Mouse (Mus musculus) forebrain, embryonic 11.5 days (tissue): ENCODE measurements around the gene Ppp2r1b. TPM values are rescaled to one million over a fixed set of nuclear protein-coding genes. Genes with fewer than 3 reads are reported as not detected.

ENCODE experiments used
- ATAC-seq: fragments of 200-750 bp; cut with Nextera tagmentation; replicated peaks from 2 replicates; pipeline ENCODE4 v1.8.0; 2017; ENCODE audit warnings: moderate TSS enrichment; ENCODE audit not compliant: low FRiP score
- DNase-seq: peaks from one replicate; pipeline ENCODE4 v3.0.0-alpha.2; 2017; ENCODE audit warnings: low spot score
- H3K27ac ChIP-seq: fragments of 300-500 bp; sonication (generic); 2 replicates; pipeline ENCODE4 v1.5.1; 2014; ENCODE audit warnings: low read depth, low read length
- H3K27me3 ChIP-seq: fragments of 300-500 bp; sonication (generic); 2 replicates; pipeline ENCODE4 v1.6.1; 2014; ENCODE audit warnings: mild to moderate bottlenecking, low read length, mixed read lengths; ENCODE audit not compliant: control insufficient read depth, insufficient read depth
- H3K36me3 ChIP-seq: fragments of 300-500 bp; sonication (generic); 2 replicates; pipeline ENCODE4 v1.6.1; 2014; ENCODE audit warnings: mild to moderate bottlenecking, low read length, moderate library complexity, mixed read lengths; ENCODE audit not compliant: control insufficient read depth, insufficient read depth
- H3K4me1 ChIP-seq: fragments of 300-500 bp; sonication (generic); replicated peaks from 2 replicates; pipeline ENCODE4 v1.6.1; 2014; ENCODE audit warnings: low read length, mixed read lengths; ENCODE audit not compliant: control insufficient read depth, insufficient read depth
- H3K4me2 ChIP-seq: fragments of 300-500 bp; sonication (generic); 2 replicates; pipeline ENCODE4 v1.6.1; 2014; ENCODE audit warnings: low read depth, mild to moderate bottlenecking, low read length, moderate library complexity, mixed read lengths; ENCODE audit not compliant: severe bottlenecking
- H3K4me3 ChIP-seq: fragments of 300-500 bp; sonication (generic); 2 replicates; pipeline ENCODE4 v1.5.1; 2014; ENCODE audit warnings: low read depth, low read length
- H3K9ac ChIP-seq: fragments of 300-500 bp; sonication (generic); 2 replicates; pipeline ENCODE4 v1.6.1; 2014; ENCODE audit warnings: low read length
- H3K9me3 ChIP-seq: fragments of 300-500 bp; sonication (generic); 2 replicates; pipeline ENCODE4 v1.6.1; 2016; ENCODE audit warnings: low read length, mixed read lengths; ENCODE audit not compliant: control insufficient read depth
- WGBS: fragments of 180-500 bp; shearing (Covaris S2); extraction: QIAGEN DNeasy Blood & Tissue Kit; methylation state at CpG from one replicate; pipeline ENCODE4 v1.1.7; 2014; 5-methylcytosine and 5-hydroxymethylcytosine counted together
- polyA plus RNA-seq: library from polyadenylated mRNA; unstranded; fragments of >200 nt; fragmentation: Nextera tagmentation; extraction: Ambion mirVana; gene quantifications from 2 replicates; pipeline ENCODE4 v1.2.1, GENCODE M21; 2014

Ppp2r1b gene
- polyA plus RNA-seq, 1 experiment from 2014 or later, result 132 TPM

DNA sequence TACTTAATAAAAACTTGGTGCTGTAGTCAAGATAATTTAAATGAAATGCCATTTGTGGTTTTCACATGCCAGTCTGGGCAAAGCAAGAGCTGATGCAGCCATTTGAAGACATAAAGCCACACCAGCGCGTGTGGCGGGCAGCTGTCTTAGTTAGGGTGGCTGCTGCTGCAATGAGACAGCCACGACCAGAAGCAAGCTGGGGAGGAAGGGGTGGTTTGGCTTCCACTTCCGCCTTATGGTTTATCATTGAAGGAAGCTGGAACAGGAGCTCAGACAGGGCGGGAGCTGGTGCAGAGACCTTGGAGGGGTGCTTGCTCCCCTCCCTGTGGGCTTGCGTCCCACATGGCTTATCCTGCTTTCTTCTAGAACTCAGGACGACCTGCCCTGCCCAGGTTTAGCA is 20.7 kb downstream of the Ppp2r1b start:
- 87% methylated on average over 8 of the region's 8 CpGs for WGBS

GRCm38 (mm10) chr9:50867015-50867414 is 21.9 kb downstream of the Ppp2r1b start:
- Histone ChIP-seq H3K27me3 (no peaks in the 10 kb centered on the region), H3K4me3 (no peak overlapping the region), H3K4me1 (no peaks in the 10 kb centered on the region), H3K27ac (no peak overlapping the region), H3K9me3 (no peaks in the 10 kb centered on the region), H3K9ac (no peak overlapping the region), H3K4me2 (no peak overlapping the region), H3K36me3 (peaks cover 7% of the 10 kb centered on the region)
- 94% methylated on average over 6 of the region's 6 CpGs for WGBS
- ATAC-seq (no peak), DNase-seq (no peak)

More for the DNA sequence above, 20.7 kb downstream of the Ppp2r1b start:
- DNase-seq (no peak), ATAC-seq (no peak)
- Histone ChIP-seq H3K4me3 (no peak overlapping the region), H3K4me1 (no peaks in the 10 kb centered on the region), H3K27me3 (no peaks in the 10 kb centered on the region), H3K4me2 (no peak overlapping the region), H3K36me3 (peaks cover 14% of the 10 kb centered on the region), H3K9ac (no peak overlapping the region), H3K9me3 (no peaks in the 10 kb centered on the region), H3K27ac (no peak overlapping the region)

DNA sequence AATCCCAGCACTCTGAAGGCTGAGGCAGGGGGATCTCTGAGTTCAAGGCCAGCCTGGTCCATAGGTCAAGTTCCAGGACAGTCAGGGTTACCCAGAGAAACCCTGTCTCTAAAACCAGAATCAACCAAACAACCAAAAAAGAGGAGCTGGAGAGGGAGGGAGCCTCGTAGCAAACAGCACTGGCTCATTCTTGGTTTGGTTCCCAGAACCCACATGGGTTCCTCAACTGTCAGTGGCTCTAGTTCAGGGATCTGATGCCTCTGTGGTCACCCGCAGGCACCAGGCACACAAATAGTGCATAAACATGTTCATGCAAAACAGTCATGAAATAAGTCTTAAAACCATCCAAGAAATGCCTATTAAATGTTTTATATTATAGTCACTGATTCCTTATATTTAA is 23.1 kb downstream of the Ppp2r1b start:
- ATAC-seq, result no peak
- H3K4me3 ChIP-seq, result no peak overlapping the region
- H3K36me3 ChIP-seq, result peaks cover 7% of the 10 kb centered on the region; the same call in 1 of the 2 replicates
- H3K27me3 ChIP-seq, result no peaks in the 10 kb centered on the region
- H3K9ac ChIP-seq, result no peak overlapping the region
- no peak overlapping the region for H3K4me2 ChIP-seq
- H3K4me1 ChIP-seq, result no peaks in the 10 kb centered on the region
- 88% methylated on average over 2 of the region's 2 CpGs for WGBS
- H3K9me3 ChIP-seq, result no peaks in the 10 kb centered on the region
- DNase-seq, result no peak
- H3K27ac ChIP-seq, result no peak overlapping the region

DNA sequence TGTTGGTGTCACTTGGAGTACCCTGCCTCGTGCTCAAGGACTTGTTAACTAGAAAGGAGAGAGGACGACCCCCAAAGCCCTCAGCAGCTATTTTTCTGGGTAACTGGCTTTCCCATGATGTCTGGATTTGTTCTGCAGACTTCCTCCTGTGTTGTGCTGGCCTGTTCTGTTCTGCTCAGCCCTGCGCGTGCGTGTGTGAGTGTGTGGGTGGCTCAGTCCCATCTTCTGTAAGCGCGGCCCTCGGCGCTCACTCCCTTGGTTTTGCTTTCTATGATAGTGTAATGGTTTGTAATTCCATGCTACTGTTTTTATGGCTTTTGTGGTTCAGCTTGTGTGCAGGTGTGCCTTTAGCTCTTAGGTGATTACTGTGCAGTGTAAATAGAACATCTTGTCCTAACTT is 28.1 kb downstream of the Ppp2r1b start:
- H3K4me1 ChIP-seq, result no peaks in the 10 kb centered on the region
- ATAC-seq (no peak), DNase-seq (no peak)
- H3K36me3 ChIP-seq, result peaks cover 8% of the 10 kb centered on the region; the same call in 1 of the 2 replicates
- H3K27me3 ChIP-seq, result no peaks in the 10 kb centered on the region
- H3K9me3 ChIP-seq, result no peaks in the 10 kb centered on the region
- 94% methylated on average over 9 of the region's 9 CpGs for WGBS
- H3K9ac ChIP-seq, result no peak overlapping the region
- no peak overlapping the region for H3K27ac ChIP-seq
- H3K4me3 ChIP-seq, result no peak overlapping the region
- no peak overlapping the region for H3K4me2 ChIP-seq

DNA sequence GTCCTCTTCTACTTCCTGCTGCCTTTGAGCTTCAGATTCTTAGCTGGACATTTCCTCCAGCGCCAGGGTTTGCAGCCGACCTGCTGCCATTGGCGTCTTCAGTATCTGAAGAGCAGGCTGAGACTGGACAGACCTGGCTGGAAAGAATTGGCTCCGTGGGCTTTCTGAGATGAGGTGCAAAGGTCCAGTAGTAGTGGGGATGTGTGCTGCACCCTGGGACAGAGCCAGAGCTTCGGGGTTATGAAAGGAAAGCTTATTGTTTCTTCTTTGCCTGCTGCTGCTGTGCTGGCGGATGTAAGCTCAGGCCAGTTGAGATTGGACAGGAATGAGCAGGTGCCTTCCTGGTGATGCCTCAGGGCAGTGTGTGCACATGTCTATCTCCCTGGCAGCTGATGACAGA is 28.9 kb downstream of the Ppp2r1b start:
- no peak for ATAC-seq
- Histone ChIP-seq H3K4me3 (no peak overlapping the region), H3K36me3 (peaks cover 8% of the 10 kb centered on the region; the same call in 1 of the 2 replicates), H3K27me3 (no peaks in the 10 kb centered on the region), H3K9ac (no peak overlapping the region), H3K4me1 (no peaks in the 10 kb centered on the region), H3K9me3 (no peaks in the 10 kb centered on the region), H3K27ac (no peak overlapping the region), H3K4me2 (no peak overlapping the region)
- no peak for DNase-seq
- WGBS, result 91% methylated on average over 6 of the region's 6 CpGs

- H3K36me3 ChIP-seq, result peaks cover 5% of the 10 kb centered on the region; the same call in 1 of the 2 replicates
- H3K9ac ChIP-seq, result no peak overlapping the region
- ATAC-seq (no peak), DNase-seq (no peak)
- no peak overlapping the region for H3K27ac ChIP-seq
- no peak overlapping the region for H3K4me3 ChIP-seq
- no peaks in the 10 kb centered on the region for H3K9me3 ChIP-seq
- WGBS, result 94% methylated on average over 4 of the region's 4 CpGs
- no peaks in the 10 kb centered on the region for H3K4me1 ChIP-seq
- H3K4me2 ChIP-seq, result no peak overlapping the region
- no peaks in the 10 kb centered on the region for H3K27me3 ChIP-seq
Observed at GRCm38 (mm10) chr9:50875470-50875869, 30.4 kb downstream of the Ppp2r1b start.

GRCm38 (mm10) chr9:50876287-50876686 is 31.2 kb downstream of the Ppp2r1b start:
- no peak for DNase-seq
- no peaks in the 10 kb centered on the region for H3K27me3 ChIP-seq
- no peak overlapping the region for H3K9ac ChIP-seq
- no peak overlapping the region for H3K4me3 ChIP-seq
- ATAC-seq, result no peak
- no peaks in the 10 kb centered on the region for H3K4me1 ChIP-seq
- H3K36me3 ChIP-seq, result peaks cover 5% of the 10 kb centered on the region; the same call in 1 of the 2 replicates
- no peak overlapping the region for H3K4me2 ChIP-seq
- no peak overlapping the region for H3K27ac ChIP-seq
- H3K9me3 ChIP-seq, result no peaks in the 10 kb centered on the region
- 94% methylated on average over 3 of the region's 3 CpGs for WGBS

DNA sequence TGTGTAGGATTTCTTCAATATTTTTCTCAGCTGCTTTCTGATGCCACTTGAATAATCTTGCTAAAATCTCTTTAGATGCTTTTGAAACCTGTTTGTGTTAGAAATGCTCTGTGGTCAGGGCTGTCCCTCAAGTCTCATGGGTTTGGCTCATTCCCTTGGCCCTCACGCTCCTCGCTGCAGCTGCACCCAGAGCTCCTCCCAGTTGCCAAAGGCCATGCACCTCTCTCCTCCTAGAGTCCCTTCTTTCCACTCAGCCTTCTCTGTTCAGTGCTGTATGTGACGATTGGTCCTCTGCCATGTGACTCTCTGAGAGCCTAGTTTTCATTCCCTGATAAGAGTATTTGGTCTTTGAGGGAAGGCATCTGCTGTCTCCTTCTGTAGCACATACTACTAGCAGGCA is 32.3 kb downstream of the Ppp2r1b start:
- H3K9me3 ChIP-seq, result no peaks in the 10 kb centered on the region
- WGBS, result 92% methylated on average over 3 of the region's 3 CpGs
- H3K36me3 ChIP-seq, result peaks cover 6% of the 10 kb centered on the region; the same call in 1 of the 2 replicates
- no peak overlapping the region for H3K27ac ChIP-seq
- no peak for ATAC-seq
- H3K4me3 ChIP-seq, result no peak overlapping the region
- no peaks in the 10 kb centered on the region for H3K4me1 ChIP-seq
- no peak overlapping the region for H3K4me2 ChIP-seq
- no peaks in the 10 kb centered on the region for H3K27me3 ChIP-seq
- no peak overlapping the region for H3K9ac ChIP-seq
- DNase-seq, result no peak

DNA sequence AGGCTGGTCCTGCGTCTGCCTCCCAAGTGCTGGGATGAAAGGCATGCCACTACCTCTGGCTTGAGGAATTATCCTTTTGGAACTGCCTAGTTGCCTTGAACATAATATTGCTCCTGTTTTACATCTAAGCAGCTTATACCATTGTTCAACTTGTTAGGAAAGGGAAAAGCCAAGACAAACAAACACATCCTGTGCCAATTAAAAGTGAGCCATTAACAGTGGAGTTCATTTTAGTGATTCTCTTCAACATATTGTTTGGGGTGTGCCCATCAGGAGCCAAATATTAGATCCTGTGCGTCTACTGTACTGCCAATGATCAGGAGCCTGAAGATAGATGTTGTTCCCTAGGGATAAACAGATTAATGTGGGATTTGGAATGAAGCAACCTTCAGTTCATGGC is 37.1 kb downstream of the Ppp2r1b start:
- H3K27ac ChIP-seq, result no peak overlapping the region
- no peak overlapping the region for H3K4me2 ChIP-seq
- DNase-seq (peak; percentile 14), ATAC-seq (no peak)
- 88% methylated on average over 2 of the region's 2 CpGs for WGBS
- H3K9ac ChIP-seq, result no peak overlapping the region
- H3K27me3 ChIP-seq, result no peaks in the 10 kb centered on the region
- no peaks in the 10 kb centered on the region for H3K4me1 ChIP-seq
- H3K9me3 ChIP-seq, result no peaks in the 10 kb centered on the region
- H3K4me3 ChIP-seq, result no peak overlapping the region
- H3K36me3 ChIP-seq, result peaks cover 6% of the 10 kb centered on the region; the same call in 1 of the 2 replicates
